Mouse (Mus musculus): ENCODE data around the gene Zfyve27. TPM values are rescaled to one million over a fixed set of nuclear protein-coding genes. Genes with fewer than 3 reads are reported as not detected.

Gene Zfyve27
- 21.1 and 23.7 TPM in 2 replicates for polyA plus RNA-seq (2014; fragmentation: Nextera tagmentation; extraction: Ambion mirVana)

GRCm38 (mm10) chr19:42163764-42164163, at the start of gene Zfyve27:
Gene Zfyve27 (plus strand): TSS chr19:42163951.
- H3K4me1 ChIP-seq (ENCODE audit: control insufficient read depth, insufficient read depth, low read length): no peaks in the 10 kb centered on the region
- no peaks in the 10 kb centered on the region for H3K36me3 ChIP-seq (ENCODE audit: control insufficient read depth, insufficient read depth, low read length)
- no peak within 1 kb of the TSS for H3K4me2 ChIP-seq (ENCODE audit: low read depth)
- DNase-seq (ENCODE audit: low spot score) (no peak), ATAC-seq (ENCODE audit: insufficient read depth, low FRiP score, low TSS enrichment) (no peak)
- no peaks in the 10 kb centered on the region for H3K9me3 ChIP-seq (ENCODE audit: control insufficient read depth, low read length)
- H3K27me3 ChIP-seq (ENCODE audit: control insufficient read depth, insufficient read depth, low read length): no peaks in the 10 kb centered on the region
- no peak within 1 kb of the TSS for H3K4me3 ChIP-seq (ENCODE audit: low read depth, low read length)
- 69% methylated on average over 5 of the region's 5 CpGs for WGBS
- no peak within 1 kb of the TSS for H3K9ac ChIP-seq (ENCODE audit: low read length)
- H3K27ac ChIP-seq (ENCODE audit: low read depth, low read length): no peak within 1 kb of the TSS

GRCm38 (mm10) chr19:42115783-42116335, 47.9 kb upstream of the Zfyve27 start:
- 92% methylated on average over 4 of the region's 4 CpGs for WGBS
- Histone ChIP-seq H3K4me3 (ENCODE audit: low read depth, low read length) (no peak overlapping the region), H3K4me2 (ENCODE audit: low read depth) (no peak overlapping the region), H3K27ac (ENCODE audit: low read depth, low read length) (no peak overlapping the region), H3K27me3 (ENCODE audit: control insufficient read depth, insufficient read depth, low read length) (no peaks in the 10 kb centered on the region), H3K36me3 (ENCODE audit: control insufficient read depth, insufficient read depth, low read length) (peaks cover 11% of the 10 kb centered on the region), H3K9me3 (ENCODE audit: control insufficient read depth, low read length) (no peaks in the 10 kb centered on the region), H3K9ac (ENCODE audit: low read length) (no peak overlapping the region), H3K4me1 (ENCODE audit: control insufficient read depth, insufficient read depth, low read length) (no peaks in the 10 kb centered on the region)
- DNase-seq (ENCODE audit: low spot score): no peak
- ATAC-seq (ENCODE audit: insufficient read depth, low FRiP score, low TSS enrichment): no peak

GRCm38 (mm10) chr19:42118142-42118541, 45.6 kb upstream of the Zfyve27 start:
- no peak overlapping the region for H3K4me2 ChIP-seq (ENCODE audit: low read depth)
- no peaks in the 10 kb centered on the region for H3K27me3 ChIP-seq (ENCODE audit: control insufficient read depth, insufficient read depth, low read length)
- H3K9me3 ChIP-seq (ENCODE audit: control insufficient read depth, low read length): no peaks in the 10 kb centered on the region
- no peak overlapping the region for H3K4me3 ChIP-seq (ENCODE audit: low read depth, low read length)
- H3K9ac ChIP-seq (ENCODE audit: low read length): no peak overlapping the region
- 94% methylated on average over 9 of the region's 9 CpGs for WGBS
- H3K27ac ChIP-seq (ENCODE audit: low read depth, low read length): no peak overlapping the region
- ATAC-seq (ENCODE audit: insufficient read depth, low FRiP score, low TSS enrichment) (no peak), DNase-seq (ENCODE audit: low spot score) (no peak)
- no peaks in the 10 kb centered on the region for H3K4me1 ChIP-seq (ENCODE audit: control insufficient read depth, insufficient read depth, low read length)
- peaks cover 11% of the 10 kb centered on the region for H3K36me3 ChIP-seq (ENCODE audit: control insufficient read depth, insufficient read depth, low read length)

GRCm38 (mm10) chr19:42118596-42118995, 45.2 kb upstream of the Zfyve27 start:
- ATAC-seq (ENCODE audit: insufficient read depth, low FRiP score, low TSS enrichment): no peak
- no peak overlapping the region for H3K27ac ChIP-seq (ENCODE audit: low read depth, low read length)
- no peaks in the 10 kb centered on the region for H3K27me3 ChIP-seq (ENCODE audit: control insufficient read depth, insufficient read depth, low read length)
- no peak overlapping the region for H3K4me2 ChIP-seq (ENCODE audit: low read depth)
- no peak for DNase-seq (ENCODE audit: low spot score)
- 96% methylated on average over 5 of the region's 5 CpGs for WGBS
- H3K9me3 ChIP-seq (ENCODE audit: control insufficient read depth, low read length): no peaks in the 10 kb centered on the region
- no peak overlapping the region for H3K4me3 ChIP-seq (ENCODE audit: low read depth, low read length)
- peaks cover 11% of the 10 kb centered on the region for H3K36me3 ChIP-seq (ENCODE audit: control insufficient read depth, insufficient read depth, low read length)
- H3K4me1 ChIP-seq (ENCODE audit: control insufficient read depth, insufficient read depth, low read length): no peaks in the 10 kb centered on the region
- H3K9ac ChIP-seq (ENCODE audit: low read length): no peak overlapping the region

- H3K36me3 ChIP-seq (ENCODE audit: control insufficient read depth, insufficient read depth, low read length): peaks cover 10% of the 10 kb centered on the region
- no peaks in the 10 kb centered on the region for H3K27me3 ChIP-seq (ENCODE audit: control insufficient read depth, insufficient read depth, low read length)
- H3K9ac ChIP-seq (ENCODE audit: low read length): no peak overlapping the region
- no peak for DNase-seq (ENCODE audit: low spot score)
- whole genome bisulfite sequencing: 92% methylated on average over 8 of the region's 8 CpGs
- no peaks in the 10 kb centered on the region for H3K9me3 ChIP-seq (ENCODE audit: control insufficient read depth, low read length)
- no peak for ATAC-seq (ENCODE audit: insufficient read depth, low FRiP score, low TSS enrichment)
- H3K4me3 ChIP-seq (ENCODE audit: low read depth, low read length): no peak overlapping the region
- no peak overlapping the region for H3K4me2 ChIP-seq (ENCODE audit: low read depth)
- no peak overlapping the region for H3K27ac ChIP-seq (ENCODE audit: low read depth, low read length)
- no peaks in the 10 kb centered on the region for H3K4me1 ChIP-seq (ENCODE audit: control insufficient read depth, insufficient read depth, low read length)
Measured at GRCm38 (mm10) chr19:42120451-42120850, 43.3 kb upstream of the Zfyve27 start.

- DNase-seq (ENCODE audit: low spot score) (no peak), ATAC-seq (ENCODE audit: insufficient read depth, low FRiP score, low TSS enrichment) (no peak)
- whole genome bisulfite sequencing: 87% methylated on average over 13 of the region's 13 CpGs
- peaks cover 6% of the 10 kb centered on the region for H3K36me3 ChIP-seq (ENCODE audit: control insufficient read depth, insufficient read depth, low read length)
- no peak overlapping the region for H3K9ac ChIP-seq (ENCODE audit: low read length)
- no peaks in the 10 kb centered on the region for H3K27me3 ChIP-seq (ENCODE audit: control insufficient read depth, insufficient read depth, low read length)
- no peak overlapping the region for H3K27ac ChIP-seq (ENCODE audit: low read depth, low read length)
- no peak overlapping the region for H3K4me3 ChIP-seq (ENCODE audit: low read depth, low read length)
- H3K4me2 ChIP-seq (ENCODE audit: low read depth): no peak overlapping the region
- H3K9me3 ChIP-seq (ENCODE audit: control insufficient read depth, low read length): no peaks in the 10 kb centered on the region
- H3K4me1 ChIP-seq (ENCODE audit: control insufficient read depth, insufficient read depth, low read length): peaks cover 10% of the 10 kb centered on the region
Measured at GRCm38 (mm10) chr19:42124684-42125083, 39.1 kb upstream of the Zfyve27 start.

GRCm38 (mm10) chr19:42125501-42126218, 38.1 kb upstream of the Zfyve27 start:
- DNase-seq (ENCODE audit: low spot score): no peak
- WGBS: 85% methylated on average over 11 of the region's 11 CpGs
- H3K36me3 ChIP-seq (ENCODE audit: control insufficient read depth, insufficient read depth, low read length): no peaks in the 10 kb centered on the region; the same call in 1 of the 2 replicates
- peaks cover 13% of the 10 kb centered on the region for H3K4me1 ChIP-seq (ENCODE audit: control insufficient read depth, insufficient read depth, low read length)
- H3K4me3 ChIP-seq (ENCODE audit: low read depth, low read length): no peak overlapping the region
- no peaks in the 10 kb centered on the region for H3K9me3 ChIP-seq (ENCODE audit: control insufficient read depth, low read length)
- ATAC-seq (ENCODE audit: insufficient read depth, low FRiP score, low TSS enrichment): no peak
- no peak overlapping the region for H3K4me2 ChIP-seq (ENCODE audit: low read depth)
- H3K27me3 ChIP-seq (ENCODE audit: control insufficient read depth, insufficient read depth, low read length): no peaks in the 10 kb centered on the region
- H3K27ac ChIP-seq (ENCODE audit: low read depth, low read length): no peak overlapping the region
- H3K9ac ChIP-seq (ENCODE audit: low read length): no peak overlapping the region

GRCm38 (mm10) chr19:42126219-42126605, 37.5 kb upstream of the Zfyve27 start:
- WGBS: 90% methylated on average over 6 of the region's 6 CpGs
- ATAC-seq (ENCODE audit: insufficient read depth, low FRiP score, low TSS enrichment): no peak

GRCm38 (mm10) chr19:42127024-42127423, 36.7 kb upstream of the Zfyve27 start:
- Histone ChIP-seq H3K27me3 (ENCODE audit: control insufficient read depth, insufficient read depth, low read length) (no peaks in the 10 kb centered on the region), H3K4me3 (ENCODE audit: low read depth, low read length) (no peak overlapping the region), H3K9ac (ENCODE audit: low read length) (no peak overlapping the region), H3K9me3 (ENCODE audit: control insufficient read depth, low read length) (no peaks in the 10 kb centered on the region), H3K4me2 (ENCODE audit: low read depth) (no peak overlapping the region), H3K27ac (ENCODE audit: low read depth, low read length) (no peak overlapping the region), H3K36me3 (ENCODE audit: control insufficient read depth, insufficient read depth, low read length) (no peaks in the 10 kb centered on the region; the same call in 1 of the 2 replicates), H3K4me1 (ENCODE audit: control insufficient read depth, insufficient read depth, low read length) (peaks cover 13% of the 10 kb centered on the region)
- DNase-seq (ENCODE audit: low spot score): no peak
- 95% methylated on average over 5 of the region's 5 CpGs for WGBS
- ATAC-seq (ENCODE audit: insufficient read depth, low FRiP score, low TSS enrichment): no peak

More at GRCm38 (mm10) chr19:42126219-42126605, 37.5 kb upstream of the Zfyve27 start:
- Histone ChIP-seq H3K36me3 (ENCODE audit: control insufficient read depth, insufficient read depth, low read length) (no peaks in the 10 kb centered on the region; the same call in 1 of the 2 replicates), H3K4me2 (ENCODE audit: low read depth) (no peak overlapping the region), H3K27me3 (ENCODE audit: control insufficient read depth, insufficient read depth, low read length) (no peaks in the 10 kb centered on the region), H3K9me3 (ENCODE audit: control insufficient read depth, low read length) (no peaks in the 10 kb centered on the region), H3K4me3 (ENCODE audit: low read depth, low read length) (no peak overlapping the region), H3K9ac (ENCODE audit: low read length) (no peak overlapping the region), H3K27ac (ENCODE audit: low read depth, low read length) (no peak overlapping the region), H3K4me1 (ENCODE audit: control insufficient read depth, insufficient read depth, low read length) (peaks cover 13% of the 10 kb centered on the region)
- DNase-seq (ENCODE audit: low spot score): no peak

Data from neural tube, embryonic 11.5 days (tissue).